Mouse (Mus musculus) spleen, postnatal 4 days (tissue): Measurements from ENCODE around the gene Osbpl6.

Experiments
- DNase-seq, 2 experiments: peaks; one replicate each; pipeline ENCODE4 v3.0.0; 2022; ENCODE audit warnings: low spot score in 2 of 2

The Osbpl6 gene

GRCm38 (mm10) chr2:76406151-76406936 lies at the start of gene Osbpl6:
Osbpl6 (plus strand) TSS chr2:76406508.
- DNase-seq: peak in 1 of 2 experiments; percentile 62

DNA sequence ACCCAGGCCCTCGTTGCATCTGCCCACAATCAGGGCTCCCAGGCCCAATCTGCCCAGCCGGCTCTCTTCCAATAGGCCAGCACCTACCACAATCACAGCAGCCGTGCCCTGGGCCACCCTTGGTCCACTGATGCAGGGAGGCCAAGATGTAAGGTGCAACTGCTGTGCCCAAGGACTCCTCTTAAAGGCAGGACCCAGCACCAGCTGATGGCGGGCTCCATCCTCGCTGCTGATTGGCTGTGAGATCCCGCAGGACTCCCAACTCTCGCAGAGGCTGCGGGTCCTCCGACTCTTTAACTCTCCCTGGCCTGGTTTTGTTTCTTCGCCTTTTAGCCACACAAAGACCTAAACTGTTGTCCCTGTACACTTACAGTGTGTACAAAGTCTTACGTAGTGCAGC lies 46.1 kb upstream of the Osbpl6 start, which contains the start of gene Cyct:
Gene Cyct, minus strand, starts transcription at position 225 of the 400 bp plus-strand sequence.
- DNase-seq: no peak

GRCm38 (mm10) chr2:76362111-76362510 lies 44.2 kb upstream of the Osbpl6 start:
- DNase-seq: no peak

GRCm38 (mm10) chr2:76365811-76366210 lies 40.5 kb upstream of the Osbpl6 start:
- no peak for DNase-seq

DNA sequence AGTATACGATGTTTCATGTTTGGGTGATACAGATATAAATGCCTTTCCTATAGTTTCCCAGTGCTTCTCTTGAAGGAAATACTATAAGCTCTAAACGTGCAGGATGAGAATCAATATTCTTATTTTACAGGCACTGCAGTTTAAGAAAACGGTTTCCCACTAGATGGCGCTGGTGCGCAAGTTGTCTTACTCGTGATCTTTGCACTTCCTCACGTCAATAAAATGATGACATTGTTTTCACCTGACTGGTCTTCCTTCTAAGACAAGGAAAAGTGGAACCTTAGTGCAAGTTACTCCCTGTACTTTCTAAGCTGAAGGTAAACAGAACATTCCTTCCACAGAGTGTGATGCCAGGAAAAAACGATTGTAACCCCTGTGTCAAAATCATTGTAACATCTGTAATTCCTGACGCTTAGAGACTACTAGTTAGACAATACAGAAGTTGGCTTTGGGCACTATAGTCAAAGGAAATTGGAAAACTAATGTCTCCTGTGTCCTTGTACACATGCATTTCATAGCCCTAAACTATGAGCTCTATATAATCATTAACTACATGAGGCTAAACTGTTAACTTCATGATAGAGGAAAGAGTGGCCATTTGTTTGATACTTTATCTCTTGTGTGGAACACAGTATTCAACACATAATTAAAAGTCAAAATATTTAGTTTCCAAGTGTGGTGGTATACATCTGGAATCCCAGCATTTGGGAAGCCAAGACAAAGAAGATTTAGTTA lies 39.0 kb upstream of the Osbpl6 start:
- DNase-seq: peak; percentile 70 to 92

- no peak for DNase-seq
These were observed 37.2 kb upstream of the Osbpl6 start for GRCm38 (mm10) chr2:76368861-76369660.

DNA sequence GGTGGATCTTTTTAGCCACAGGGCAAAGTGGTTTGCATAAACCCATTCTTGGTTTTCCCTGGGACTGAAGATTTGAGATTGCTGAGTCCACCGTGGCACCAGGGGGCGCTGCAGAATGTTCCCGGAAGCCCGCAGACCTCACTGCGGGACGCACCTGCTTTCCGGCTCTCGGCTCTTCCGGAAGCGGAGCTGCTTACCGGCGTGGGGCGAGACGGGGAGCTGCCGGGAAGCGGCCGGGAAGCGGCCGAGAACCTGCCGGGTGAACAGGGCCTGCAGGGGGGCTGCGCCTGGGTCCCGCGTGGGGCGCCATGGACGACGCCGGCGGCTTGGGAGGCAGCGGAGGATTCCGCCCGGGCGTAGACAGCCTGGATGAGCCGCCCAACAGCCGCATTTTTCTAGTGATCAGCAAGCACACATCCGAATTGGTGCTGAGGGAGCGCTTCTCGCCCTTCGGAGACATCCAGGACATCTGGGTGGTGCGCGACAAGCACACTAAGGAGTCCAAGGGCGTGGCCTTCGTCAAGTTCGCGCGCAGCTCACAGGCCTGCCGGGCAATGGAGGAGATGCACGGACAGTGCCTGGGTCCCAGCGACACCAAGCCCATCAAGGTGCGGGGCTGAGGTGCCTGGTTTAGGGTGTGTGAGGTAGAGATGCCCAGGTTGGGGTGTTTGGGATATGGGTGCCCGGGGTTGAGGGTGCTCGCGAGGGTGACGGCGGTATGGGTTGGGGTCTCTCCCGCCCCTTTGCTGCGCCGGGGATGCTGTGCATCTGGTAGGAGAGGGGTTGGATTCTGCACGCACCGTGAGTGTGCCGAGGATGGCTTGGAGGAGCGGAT lies 36.3 kb upstream of the Osbpl6 start, which contains the start of gene Rbm45:
Gene Rbm45, plus strand, starts transcription at position 164 of the 835 bp plus-strand sequence.
- peak; percentile 88 to 96 for DNase-seq

- no peak for DNase-seq
These were observed 35.7 kb upstream of the Osbpl6 start for GRCm38 (mm10) chr2:76370656-76370922.

DNA sequence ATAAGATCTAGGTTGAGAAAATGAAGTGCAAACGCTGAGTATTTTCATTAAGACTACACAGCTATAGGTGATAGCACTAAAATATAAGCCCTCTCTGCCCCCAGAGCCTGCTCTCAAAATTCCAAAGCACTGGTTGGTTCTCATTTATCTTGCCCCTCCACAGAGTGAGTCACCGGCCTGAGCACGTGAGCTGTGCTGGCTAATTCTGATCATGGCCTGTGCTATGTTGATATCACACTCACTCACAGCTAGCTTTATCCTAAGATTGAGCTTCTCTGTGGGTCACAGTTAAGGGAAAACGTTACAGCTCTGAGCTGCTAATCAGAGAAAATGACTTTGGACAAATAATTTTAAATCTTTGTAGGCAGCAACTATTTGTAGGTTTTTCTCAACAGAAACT lies 34.1 kb upstream of the Osbpl6 start:
- no peak for DNase-seq

- no peak for DNase-seq
These were observed 31.6 kb upstream of the Osbpl6 start for GRCm38 (mm10) chr2:76374544-76375206.

DNA sequence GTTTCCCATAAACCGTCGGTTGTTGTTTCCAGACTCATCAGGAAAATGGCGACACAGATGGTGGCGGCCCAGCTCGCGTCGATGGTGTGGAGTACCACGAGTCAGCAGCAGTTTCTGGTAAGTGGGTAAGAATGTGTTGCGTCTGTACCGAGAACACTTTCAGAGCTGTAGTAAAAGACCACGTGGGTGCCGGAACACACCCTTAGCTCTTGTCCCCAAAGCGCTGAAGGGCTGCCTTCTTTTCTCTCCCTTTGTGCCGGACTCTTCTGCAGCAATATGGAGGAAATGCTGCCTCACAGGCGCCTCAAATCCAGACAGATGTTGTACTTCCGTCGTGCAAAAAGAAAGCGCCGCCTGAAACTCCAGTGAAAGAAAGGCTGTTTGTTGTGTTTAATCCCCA lies 27.7 kb upstream of the Osbpl6 start:
- no peak for DNase-seq

GRCm38 (mm10) chr2:76386531-76386930 lies 19.8 kb upstream of the Osbpl6 start:
- no peak for DNase-seq

DNA sequence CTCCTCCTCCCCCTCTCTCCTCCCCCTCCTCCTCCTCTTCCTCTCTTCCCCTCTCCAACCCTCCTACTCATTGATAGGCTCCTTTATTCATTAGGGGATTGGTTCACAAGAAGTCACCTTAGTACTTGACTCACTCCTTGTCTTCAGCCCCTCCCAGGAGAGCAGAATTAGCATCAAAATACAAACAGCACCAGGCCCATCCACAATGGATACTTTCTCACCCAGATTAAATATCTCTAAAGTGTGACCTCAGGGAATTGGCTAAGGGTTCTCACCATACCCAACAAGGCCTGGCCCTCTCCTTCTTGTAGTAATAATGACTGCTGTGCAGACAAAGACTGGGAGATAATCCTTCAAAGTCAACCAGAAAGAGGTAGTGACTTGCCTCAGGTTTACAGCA lies 6.1 kb upstream of the Osbpl6 start:
- no peak for DNase-seq

DNA sequence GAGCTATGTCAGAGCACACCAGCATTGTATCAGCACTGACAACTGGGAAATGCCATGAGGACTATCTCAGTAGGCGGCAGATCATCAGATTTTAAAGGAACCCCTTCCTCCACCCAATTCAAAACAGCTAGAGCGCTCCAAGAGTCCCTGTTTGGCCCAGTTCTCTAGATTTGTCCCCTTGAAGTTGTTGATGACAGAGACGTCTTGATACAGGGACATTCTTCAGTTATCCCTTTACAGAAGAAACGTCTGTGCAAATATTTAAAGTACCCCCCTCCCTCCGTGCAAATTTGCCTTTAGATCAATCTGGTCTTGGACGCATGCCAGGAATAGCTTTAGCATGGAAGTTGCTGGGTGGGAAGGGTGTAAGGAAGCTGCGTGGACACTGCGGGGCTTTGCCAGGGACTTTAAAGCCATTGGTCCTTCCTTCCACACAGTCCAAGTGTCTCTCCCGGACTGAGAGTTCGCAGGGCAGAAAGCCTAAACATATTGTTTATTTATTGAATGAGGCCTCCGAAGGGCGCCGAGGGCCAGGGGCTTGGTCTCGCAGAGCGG lies 635 bp upstream of the Osbpl6 start:
- DNase-seq: no peak

- DNase-seq: peak in 1 of 2 experiments; percentile 62
These were observed 681 bp downstream of the Osbpl6 start for GRCm38 (mm10) chr2:76406937-76407441.

DNA sequence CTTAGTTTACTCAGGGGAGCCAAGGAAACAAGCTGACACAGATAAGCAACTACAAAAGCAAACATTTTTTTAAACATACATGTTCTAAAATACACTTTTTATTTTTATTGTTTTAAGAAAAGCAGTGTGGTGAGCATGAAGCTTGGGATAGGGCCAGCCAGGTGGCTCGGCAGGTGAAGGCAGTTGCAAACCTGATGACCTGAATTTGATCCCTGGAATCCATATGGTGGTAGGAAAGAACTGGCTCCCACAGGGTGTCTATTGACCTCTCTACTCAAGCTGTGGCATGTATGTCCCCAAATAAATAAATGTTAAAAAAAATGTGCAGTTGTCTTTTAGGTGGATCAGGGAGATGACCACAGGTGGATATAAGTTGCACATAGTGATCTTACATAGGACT lies 3.2 kb downstream of the Osbpl6 start:
- no peak for DNase-seq

- no peak for DNase-seq
These were observed 3.7 kb downstream of the Osbpl6 start for GRCm38 (mm10) chr2:76409986-76410385.

- DNase-seq: no peak
These were observed 6.6 kb downstream of the Osbpl6 start for GRCm38 (mm10) chr2:76412924-76413323.

DNA sequence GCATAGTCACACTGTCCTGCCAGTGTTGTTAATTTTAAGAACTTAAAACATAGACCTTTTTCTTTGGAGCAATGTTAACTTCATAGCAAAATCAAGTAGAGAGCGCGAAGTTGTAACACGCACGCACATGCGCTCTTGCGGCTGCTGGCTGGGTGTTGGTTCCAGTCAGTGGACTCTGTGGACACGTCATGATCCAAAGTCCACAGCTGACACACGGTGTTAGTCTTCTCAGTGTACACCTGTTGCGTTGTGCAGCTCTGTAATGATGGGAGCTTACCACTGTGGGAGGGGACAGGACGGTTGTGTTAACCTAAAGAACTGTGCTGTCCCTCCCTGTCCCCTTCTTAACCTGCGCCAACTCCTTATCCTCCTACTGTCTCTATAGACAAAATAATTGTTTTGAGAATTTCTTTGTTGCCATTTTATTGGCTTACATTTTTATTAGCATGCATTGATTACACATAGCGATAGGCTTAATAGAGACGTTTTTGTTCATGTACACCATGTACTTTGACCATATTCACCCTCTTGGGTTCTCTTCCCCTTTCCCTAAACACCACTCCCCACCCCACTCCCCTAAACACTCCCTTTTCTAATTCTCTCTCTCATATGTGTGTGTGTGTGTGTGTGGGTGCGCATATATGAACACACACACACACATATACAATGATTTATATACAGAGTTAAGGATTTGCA lies 11.3 kb downstream of the Osbpl6 start:
- DNase-seq: no peak

DNA sequence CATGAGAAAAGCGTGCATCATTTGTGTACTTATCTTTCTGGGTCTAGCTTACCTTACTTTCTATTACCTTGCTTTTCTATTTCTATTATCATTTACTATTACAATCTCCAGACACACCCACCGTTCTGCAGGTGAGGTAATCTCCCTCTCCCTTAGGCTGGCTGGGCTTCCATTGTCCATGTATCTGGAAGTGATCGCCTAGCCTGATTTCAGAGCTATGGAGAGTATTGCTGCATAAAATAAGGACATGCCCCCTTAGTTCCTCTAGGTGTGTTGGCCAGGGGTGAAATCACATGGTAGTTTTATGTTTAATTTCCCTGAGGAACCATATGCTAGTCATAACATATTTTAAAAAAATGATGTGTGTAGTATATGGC lies 11.8 kb downstream of the Osbpl6 start:
- DNase-seq: no peak
